Mouse (Mus musculus): ENCODE measurements around the gene Gm20388. TPM values are rescaled to one million over a fixed set of nuclear protein-coding genes. Genes with fewer than 3 reads are reported as not detected.
A peak's percentile ranks its signal among the peaks of the same experiment; 100 is the strongest.

Gene Gm20388
- polyA plus RNA-seq, 1 experiment from 2014 or later = 1.7 TPM

- H3K27ac ChIP-seq = no peak overlapping the region; the same call in 1 of the 2 replicates
- no peaks in the 10 kb centered on the region for H3K9me3 ChIP-seq
- DNase-seq (ENCODE audit: low spot score) = peak; percentile 37
- H3K36me3 ChIP-seq = no peaks in the 10 kb centered on the region
- no peak overlapping the region for H3K4me3 ChIP-seq
- H3K27me3 ChIP-seq (ENCODE audit: insufficient read depth, poor library complexity, severe bottlenecking) = 0 out of 2 replicates have a peak, but pooled peaks cover 3% of the 10 kb centered on the region
- H3K4me1 ChIP-seq (replicated peaks) = peaks cover 32% of the 10 kb centered on the region
- 52% methylated on average over 14 of the region's 14 CpGs for WGBS
These were observed 1777.0 kb downstream of the Gm20388 start for GRCm38 (mm10) chr8:121687455-121688161.

- no peak for DNase-seq (ENCODE audit: low spot score)
- Histone ChIP-seq H3K27me3 (ENCODE audit: insufficient read depth, poor library complexity, severe bottlenecking) (0 out of 2 replicates have a peak, but pooled peaks cover 3% of the 10 kb centered on the region), H3K4me3 (no peak overlapping the region), H3K36me3 (no peaks in the 10 kb centered on the region), H3K4me1 (replicated peaks) (peaks cover 33% of the 10 kb centered on the region), H3K9me3 (no peaks in the 10 kb centered on the region), H3K27ac (peak overlapping the region; percentile 53)
- 36% methylated on average over 5 of the region's 5 CpGs for WGBS
These were observed 1777.9 kb downstream of the Gm20388 start for GRCm38 (mm10) chr8:121688496-121688895.

GRCm38 (mm10) chr8:121694453-121694852 is 1783.8 kb downstream of the Gm20388 start:
- H3K27ac ChIP-seq = no peak overlapping the region
- 51% methylated on average over 4 of the region's 4 CpGs for WGBS
- DNase-seq (ENCODE audit: low spot score) = peak; percentile 45
- no peak overlapping the region for H3K4me3 ChIP-seq
- H3K36me3 ChIP-seq = no peaks in the 10 kb centered on the region
- no peaks in the 10 kb centered on the region for H3K27me3 ChIP-seq (ENCODE audit: insufficient read depth, poor library complexity, severe bottlenecking)
- H3K9me3 ChIP-seq = no peaks in the 10 kb centered on the region
- H3K4me1 ChIP-seq (replicated peaks) = peaks cover 21% of the 10 kb centered on the region

DNA sequence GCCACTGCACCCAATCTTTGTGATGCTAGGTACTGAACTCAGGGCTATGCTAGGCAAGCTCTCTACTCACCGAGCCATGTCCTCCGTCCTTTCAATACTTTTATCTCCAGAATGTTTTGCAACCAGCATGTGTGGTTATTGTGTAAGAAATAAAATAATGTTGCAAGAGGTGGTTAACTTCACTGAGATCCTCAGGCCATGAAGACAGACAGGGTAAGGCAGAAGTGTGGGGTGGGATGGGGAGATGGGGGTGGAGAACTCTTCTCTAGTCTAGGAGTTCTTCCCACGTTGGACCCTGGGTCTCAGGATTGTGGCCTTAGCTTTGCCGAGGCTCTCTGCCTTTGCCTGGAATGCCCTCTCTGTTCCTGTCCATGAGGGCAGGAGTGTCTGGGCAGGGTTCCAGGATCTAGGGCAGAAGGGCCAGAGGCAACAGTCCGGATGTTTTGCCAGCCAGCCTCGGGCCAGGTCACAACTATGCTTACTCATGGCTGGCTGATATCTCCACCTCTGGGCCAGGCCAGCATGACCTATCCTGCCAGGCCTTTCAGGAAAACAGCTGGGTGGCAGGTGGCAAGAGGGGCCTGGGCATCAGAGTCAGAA is 1785.0 kb downstream of the Gm20388 start:
- Histone ChIP-seq H3K9me3 (no peaks in the 10 kb centered on the region), H3K4me1 (replicated peaks) (peaks cover 21% of the 10 kb centered on the region), H3K27ac (no peak overlapping the region), H3K4me3 (no peak overlapping the region), H3K27me3 (ENCODE audit: insufficient read depth, poor library complexity, severe bottlenecking) (no peaks in the 10 kb centered on the region), H3K36me3 (no peaks in the 10 kb centered on the region)
- 83% methylated on average over 6 of the region's 6 CpGs for WGBS
- no peak for DNase-seq (ENCODE audit: low spot score)

GRCm38 (mm10) chr8:121697735-121698614 is 1787.3 kb downstream of the Gm20388 start:
- Histone ChIP-seq H3K36me3 (no peaks in the 10 kb centered on the region), H3K4me3 (peak overlapping the region; percentile 41), H3K9me3 (no peaks in the 10 kb centered on the region), H3K27me3 (ENCODE audit: insufficient read depth, poor library complexity, severe bottlenecking) (no peaks in the 10 kb centered on the region), H3K27ac (peak overlapping the region; percentile 73), H3K4me1 (replicated peaks) (peaks cover 21% of the 10 kb centered on the region)
- WGBS = 1% methylated on average over 17 of the region's 17 CpGs
- DNase-seq (ENCODE audit: low spot score) = peak; percentile 23

DNA sequence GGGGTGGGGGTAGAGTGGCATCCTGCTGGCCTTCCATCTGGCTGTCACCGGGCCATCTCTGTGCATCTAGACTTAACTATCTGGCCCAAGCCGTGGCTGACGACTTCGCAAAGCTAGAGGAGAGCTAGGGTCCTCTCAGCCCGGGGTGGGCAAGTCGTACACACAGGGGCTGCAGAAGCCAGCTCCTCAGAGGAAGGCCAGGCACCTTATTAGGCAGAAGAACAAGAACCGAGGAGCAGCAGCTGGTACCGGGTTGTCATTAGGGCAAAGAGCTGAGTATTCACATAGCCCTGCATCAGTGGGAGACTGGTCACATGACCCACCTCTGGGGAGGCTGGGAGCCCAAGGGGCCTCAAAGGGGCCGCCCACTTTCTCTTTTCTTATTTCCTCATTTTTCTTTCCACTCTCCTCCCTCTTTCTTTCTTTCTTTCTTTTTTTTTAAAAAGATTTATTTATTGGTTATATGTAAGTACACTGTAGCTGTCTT is 1788.0 kb downstream of the Gm20388 start:
- H3K4me1 ChIP-seq (replicated peaks) = peaks cover 19% of the 10 kb centered on the region
- 7% methylated on average over 9 of the region's 9 CpGs for WGBS
- DNase-seq (ENCODE audit: low spot score) = no peak
- H3K27ac ChIP-seq = peak overlapping the region; percentile 73
- no peaks in the 10 kb centered on the region for H3K9me3 ChIP-seq
- H3K36me3 ChIP-seq = no peaks in the 10 kb centered on the region
- peak overlapping the region; percentile 41 for H3K4me3 ChIP-seq
- H3K27me3 ChIP-seq (ENCODE audit: insufficient read depth, poor library complexity, severe bottlenecking) = no peaks in the 10 kb centered on the region

DNA sequence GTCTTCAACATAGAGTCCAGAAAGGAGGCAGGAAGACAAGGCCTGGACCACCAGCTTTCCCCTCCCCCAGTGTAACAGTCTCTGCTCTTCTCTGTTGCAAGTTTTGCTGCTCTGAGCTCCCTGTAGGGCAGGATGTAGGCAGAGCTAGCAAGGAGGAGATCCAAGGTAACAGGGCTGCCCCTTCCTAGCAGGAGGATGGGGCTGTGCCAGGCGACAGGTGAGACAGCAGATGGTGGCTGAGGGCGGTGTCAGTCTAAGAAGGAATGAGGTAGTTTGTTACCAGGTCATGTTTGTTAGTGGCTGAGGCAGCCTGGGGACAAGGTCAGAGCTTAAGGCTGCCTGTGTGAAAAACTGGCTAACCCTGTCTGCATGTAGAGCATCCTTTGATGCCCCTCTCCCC is 1789.3 kb downstream of the Gm20388 start:
- Histone ChIP-seq H3K27me3 (ENCODE audit: insufficient read depth, poor library complexity, severe bottlenecking) (no peaks in the 10 kb centered on the region), H3K36me3 (no peaks in the 10 kb centered on the region), H3K4me3 (no peak overlapping the region), H3K27ac (no peak overlapping the region), H3K4me1 (replicated peaks) (peaks cover 24% of the 10 kb centered on the region), H3K9me3 (no peaks in the 10 kb centered on the region)
- no peak for DNase-seq (ENCODE audit: low spot score)
- 94% methylated on average over 2 of the region's 2 CpGs for WGBS

- no peak overlapping the region for H3K4me3 ChIP-seq
- WGBS = 71% methylated on average over 3 of the region's 3 CpGs
These were observed 1794.5 kb downstream of the Gm20388 start for GRCm38 (mm10) chr8:121705174-121705573.

DNA sequence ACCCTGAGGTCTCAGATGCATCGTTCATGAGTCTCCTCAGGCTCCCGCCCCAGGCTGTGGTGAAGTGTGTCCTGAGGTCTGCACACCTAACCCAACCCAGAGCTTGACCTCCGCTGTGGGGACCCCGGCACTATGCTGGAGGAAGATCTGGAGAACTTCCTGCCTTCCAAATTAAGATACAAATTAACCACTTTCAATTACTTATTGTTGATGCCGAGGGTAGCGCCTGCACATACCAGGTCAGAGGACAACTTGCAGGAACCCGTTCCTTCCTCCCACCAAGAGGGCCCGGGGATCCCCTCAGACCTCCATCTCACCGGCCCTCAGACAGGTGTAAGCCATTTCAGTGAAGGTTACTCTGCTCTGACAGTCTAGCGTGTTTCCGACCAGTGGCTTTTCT is 1796.3 kb downstream of the Gm20388 start:
- H3K36me3 ChIP-seq = no peaks in the 10 kb centered on the region
- no peak overlapping the region for H3K4me3 ChIP-seq
- WGBS = 90% methylated on average over 11 of the region's 11 CpGs
- no peak for DNase-seq (ENCODE audit: low spot score)
- no peaks in the 10 kb centered on the region for H3K9me3 ChIP-seq
- H3K27ac ChIP-seq = no peak overlapping the region
- no peaks in the 10 kb centered on the region for H3K27me3 ChIP-seq (ENCODE audit: insufficient read depth, poor library complexity, severe bottlenecking)
- H3K4me1 ChIP-seq (replicated peaks) = peaks cover 12% of the 10 kb centered on the region

More at GRCm38 (mm10) chr8:121705174-121705573, 1794.5 kb downstream of the Gm20388 start:
- H3K9me3 ChIP-seq = no peaks in the 10 kb centered on the region
- H3K4me1 ChIP-seq (replicated peaks) = peaks cover 12% of the 10 kb centered on the region
- 0 out of 2 replicates have a peak overlapping the region, but pooled peaks have one; percentile 23 for H3K27ac ChIP-seq
- no peak for DNase-seq (ENCODE audit: low spot score)
- H3K27me3 ChIP-seq (ENCODE audit: insufficient read depth, poor library complexity, severe bottlenecking) = no peaks in the 10 kb centered on the region
- no peaks in the 10 kb centered on the region for H3K36me3 ChIP-seq

GRCm38 (mm10) chr8:121708406-121708805 is 1797.8 kb downstream of the Gm20388 start:
- WGBS = 59% methylated on average over 6 of the region's 6 CpGs
- DNase-seq (ENCODE audit: low spot score) = no peak
- Histone ChIP-seq H3K36me3 (no peaks in the 10 kb centered on the region), H3K27me3 (ENCODE audit: insufficient read depth, poor library complexity, severe bottlenecking) (peaks cover 1% of the 10 kb centered on the region; the same call in 1 of the 2 replicates), H3K4me1 (replicated peaks) (peaks cover 12% of the 10 kb centered on the region), H3K9me3 (no peaks in the 10 kb centered on the region), H3K27ac (no peak overlapping the region), H3K4me3 (no peak overlapping the region)

DNA sequence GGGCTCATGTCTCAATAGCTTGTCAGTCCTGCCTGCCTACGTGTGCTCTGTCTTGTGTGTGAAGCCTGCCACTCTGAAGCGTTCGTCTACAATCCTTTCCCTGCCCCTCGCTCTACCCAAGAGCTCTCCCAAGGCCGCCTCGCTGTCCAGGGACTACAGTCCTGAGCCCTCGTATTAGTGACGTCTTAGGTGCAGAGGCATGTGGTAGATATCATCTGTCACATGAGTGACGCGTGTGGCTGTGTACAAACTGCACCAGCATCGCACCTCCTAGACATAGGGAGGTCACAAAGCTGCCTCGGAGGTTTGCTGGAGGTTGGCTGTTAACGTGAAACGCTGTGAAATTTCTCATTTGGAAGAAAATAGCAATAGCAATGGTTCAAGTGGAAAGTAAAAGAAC is 1806.9 kb downstream of the Gm20388 start:
- H3K9me3 ChIP-seq = no peaks in the 10 kb centered on the region
- no peaks in the 10 kb centered on the region for H3K36me3 ChIP-seq
- WGBS = 54% methylated on average over 14 of the region's 14 CpGs
- H3K4me3 ChIP-seq = peak overlapping the region; percentile 30
- DNase-seq (ENCODE audit: low spot score) = no peak
- H3K27me3 ChIP-seq (ENCODE audit: insufficient read depth, poor library complexity, severe bottlenecking) = peaks cover 44% of the 10 kb centered on the region
- H3K27ac ChIP-seq = peak overlapping the region; percentile 59
- peaks cover 28% of the 10 kb centered on the region for H3K4me1 ChIP-seq (replicated peaks)

DNA sequence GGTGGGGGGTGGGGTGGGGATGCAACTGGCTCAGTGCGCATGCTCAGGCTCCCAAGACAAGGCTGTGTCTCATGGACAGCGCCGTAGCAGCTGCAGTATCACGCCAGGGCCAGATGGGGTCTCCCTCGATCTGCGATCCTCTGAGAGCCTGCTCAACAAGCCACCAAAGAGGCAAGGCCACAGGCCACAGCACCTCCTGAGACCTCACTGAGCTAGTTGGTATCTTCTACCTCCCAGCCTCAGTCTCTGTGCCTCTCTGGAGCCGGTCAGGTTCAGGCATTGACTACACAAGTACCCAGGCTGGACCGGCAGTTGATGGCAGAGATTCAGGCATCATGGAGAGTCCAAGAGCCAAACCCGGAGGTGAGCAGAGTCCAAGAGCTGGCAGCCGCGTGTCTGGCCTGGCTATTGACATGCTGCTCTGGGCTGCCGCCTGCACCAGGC is 1807.4 kb downstream of the Gm20388 start:
- Histone ChIP-seq H3K4me3 (peak overlapping the region; percentile 30), H3K27ac (peak overlapping the region; percentile 59), H3K27me3 (ENCODE audit: insufficient read depth, poor library complexity, severe bottlenecking) (peaks cover 44% of the 10 kb centered on the region), H3K36me3 (no peaks in the 10 kb centered on the region), H3K9me3 (no peaks in the 10 kb centered on the region), H3K4me1 (replicated peaks) (peaks cover 28% of the 10 kb centered on the region)
- WGBS = 28% methylated on average over 12 of the region's 12 CpGs
- DNase-seq (ENCODE audit: low spot score) = peak; percentile 94

All from hindbrain, embryonic 10.5 days (tissue).